Mouse (Mus musculus) MEL (cell line): ENCODE measurements at regions not wholly inside any gene's neighbourhood (a gene's known extent, or its start where the extent isn't known, plus 50 kb on each side); places are given as distances from the start of the nearest gene placed in this dataset.

Source experiments
- GATA1 ChIP-seq: IDR thresholded peaks from 2 replicates; pipeline ENCODE4 v1.6.1; 2011; ENCODE audit warnings: low read depth, low read length, improper control_type of control experiment
- NELFE ChIP-seq: IDR thresholded peaks from 2 replicates; pipeline ENCODE4 v1.6.1; 2011; ENCODE audit warnings: low read depth, low read length, improper control_type of control experiment
- POLR2AphosphoS2 ChIP-seq: IDR thresholded peaks from 2 replicates; pipeline ENCODE4 v1.6.1; 2011; ENCODE audit warnings: low read length, improper control_type of control experiment

- TF ChIP-seq POLR2AphosphoS2 (no peak), GATA1 (no peak), NELFE (no peak)
Observed at GRCm38 (mm10) chr4:87321726-87322349, 91.6 kb upstream of the Slc24a2 start.
